Mouse (Mus musculus) lung, postnatal 0 days (tissue): ENCODE data around the gene Hmbs. TPM values are rescaled to one million over a fixed set of nuclear protein-coding genes. Genes with fewer than 3 reads are reported as not detected.
"Not testable (repeated sequence)": the region's sequence is repeated elsewhere in the genome, so short reads cannot be mapped to it uniquely, and the experiment has no call there.

ENCODE experiments used
- ATAC-seq: fragments of 200-750 bp; cut with Nextera tagmentation; 2 replicates; pipeline ENCODE4 v1.8.0; 2017; ENCODE audit warnings: moderate library complexity
- DNase-seq: peaks from one replicate; pipeline ENCODE4 v3.0.0-alpha.2; 2016; ENCODE audit warnings: low spot score
- H3K27ac ChIP-seq: fragments of 300-500 bp; sonication (generic); 2 replicates; pipeline ENCODE4 v1.5.1; 2014; ENCODE audit warnings: antibody characterized with exemption, mild to moderate bottlenecking, low read length, mixed read lengths
- H3K27me3 ChIP-seq: fragments of 300-500 bp; sonication (generic); replicated peaks from 2 replicates; pipeline ENCODE4 v1.6.1; 2014; ENCODE audit warnings: low read length, mixed read lengths; ENCODE audit not compliant: insufficient read depth
- H3K36me3 ChIP-seq: fragments of 300-500 bp; sonication (generic); 2 replicates; pipeline ENCODE4 v1.6.1; 2014; ENCODE audit warnings: low read length, mixed read lengths; ENCODE audit not compliant: insufficient read depth
- H3K4me1 ChIP-seq: fragments of 300-500 bp; sonication (generic); 2 replicates; pipeline ENCODE4 v1.6.1; 2014; ENCODE audit warnings: antibody characterized with exemption, low read depth, low read length, mixed read lengths; ENCODE audit not compliant: insufficient read depth
- H3K4me2 ChIP-seq: fragments of 300-500 bp; sonication (generic); replicated peaks from 2 replicates; pipeline ENCODE4 v1.6.1; 2014; ENCODE audit warnings: low read depth, mild to moderate bottlenecking, low read length, moderate library complexity, mixed read lengths
- H3K4me3 ChIP-seq: fragments of 300-500 bp; sonication (generic); 2 replicates; pipeline ENCODE4 v1.5.1; 2014; ENCODE audit warnings: low read depth, low read length
- H3K9ac ChIP-seq: fragments of 300-500 bp; sonication (generic); replicated peaks from 2 replicates; pipeline ENCODE4 v1.6.1; 2014; ENCODE audit warnings: low read depth, mild to moderate bottlenecking
- H3K9me3 ChIP-seq: fragments of 300-500 bp; sonication (generic); 2 replicates; pipeline ENCODE4 v1.6.1; 2016; ENCODE audit warnings: low read length, mixed read lengths
- CTCF ChIP-seq: IDR thresholded peaks from 2 replicates; pipeline ENCODE4 v1.5.1; 2016; ENCODE audit warnings: antibody characterized with exemption, mild to moderate bottlenecking
- EP300 ChIP-seq: IDR thresholded peaks from 2 replicates; pipeline ENCODE4 v1.6.1; 2016; ENCODE audit warnings: antibody characterized with exemption, mild to moderate bottlenecking, control low read depth
- WGBS: fragments of 180-500 bp; shearing (Covaris S2); extraction: QIAGEN DNeasy Blood & Tissue Kit; methylation state at CpG from one replicate; pipeline ENCODE4 v1.1.7; 2014; 5-methylcytosine and 5-hydroxymethylcytosine counted together
- polyA plus RNA-seq: library from polyadenylated mRNA; unstranded; fragments of >200 nt; fragmentation: Nextera tagmentation; extraction: Ambion mirVana; gene quantifications from 2 replicates; pipeline ENCODE4 v1.2.1, GENCODE M21; 2015

Gene Hmbs
- polyA plus RNA-seq, 1 experiment from 2014 or later: 59.3 TPM

- 85% methylated on average over 5 of the region's 5 CpGs for WGBS
- H3K9ac ChIP-seq: no peak overlapping the region
- H3K4me1 ChIP-seq: peaks cover 8% of the 10 kb centered on the region; the same call in 1 of the 2 replicates
- DNase-seq: no peak
- no peak for ATAC-seq
- no peak overlapping the region for H3K4me2 ChIP-seq
- H3K4me3 ChIP-seq: no peak overlapping the region
- peaks cover 4% of the 10 kb centered on the region; the same call in 1 of the 2 replicates for H3K36me3 ChIP-seq
- TF ChIP-seq EP300: no peak
- no peak for TF ChIP-seq CTCF
- H3K27me3 ChIP-seq: no peaks in the 10 kb centered on the region
- no peak overlapping the region for H3K27ac ChIP-seq
- no peaks in the 10 kb centered on the region for H3K9me3 ChIP-seq
These were observed 2.5 kb downstream of the Hmbs start for GRCm38 (mm10) chr9:44341487-44341886.

- Histone ChIP-seq H3K36me3 (peaks cover 4% of the 10 kb centered on the region; the same call in 1 of the 2 replicates), H3K4me1 (peaks cover 13% of the 10 kb centered on the region), H3K27ac (no peak overlapping the region), H3K4me2 (no peak overlapping the region), H3K27me3 (no peaks in the 10 kb centered on the region), H3K4me3 (no peak overlapping the region), H3K9ac (no peak overlapping the region), H3K9me3 (no peaks in the 10 kb centered on the region)
- 73% methylated on average over 5 of the region's 5 CpGs for WGBS
- TF ChIP-seq EP300 (no peak), CTCF (peak; percentile 32; the same call in 1 of the 2 replicates)
- ATAC-seq: no peak
- no peak for DNase-seq
These were observed 5.5 kb downstream of the Hmbs start for GRCm38 (mm10) chr9:44338574-44338973.

- Histone ChIP-seq H3K36me3 (peaks cover 11% of the 10 kb centered on the region; the same call in 1 of the 2 replicates), H3K4me2 (no peak overlapping the region), H3K4me1 (peaks cover 5% of the 10 kb centered on the region), H3K9ac (no peak overlapping the region), H3K27me3 (no peaks in the 10 kb centered on the region), H3K9me3 (no peaks in the 10 kb centered on the region), H3K27ac (no peak overlapping the region), H3K4me3 (no peak overlapping the region)
- TF ChIP-seq CTCF (no peak), EP300 (no peak)
- DNase-seq (no peak), ATAC-seq (no peak)
- 53% methylated on average over 9 of the region's 9 CpGs for WGBS
These were observed 6.4 kb downstream of the Hmbs start for GRCm38 (mm10) chr9:44337436-44338169.

- WGBS: 42% methylated on average over 3 of the region's 3 CpGs
- DNase-seq (no peak), ATAC-seq (no peak)
- no peak for TF ChIP-seq EP300
- TF ChIP-seq CTCF: no peak
- Histone ChIP-seq H3K27ac (no peak overlapping the region), H3K9ac (no peak overlapping the region), H3K4me1 (peaks cover 5% of the 10 kb centered on the region), H3K36me3 (peaks cover 15% of the 10 kb centered on the region; the same call in 1 of the 2 replicates), H3K27me3 (no peaks in the 10 kb centered on the region), H3K4me3 (no peak overlapping the region), H3K4me2 (peak overlapping the region; percentile 98; the same call in 1 of the 2 replicates), H3K9me3 (no peaks in the 10 kb centered on the region)
These were observed 7.1 kb downstream of the Hmbs start for GRCm38 (mm10) chr9:44336964-44337363.

- not testable (repeated sequence) for H3K4me3 ChIP-seq, H3K9ac ChIP-seq, H3K9me3 ChIP-seq, DNase-seq, H3K27ac ChIP-seq, ATAC-seq, H3K27me3 ChIP-seq, H3K4me1 ChIP-seq
- peaks cover 15% of the 10 kb centered on the region; the same call in 1 of the 2 replicates for H3K36me3 ChIP-seq
- WGBS: 25% methylated on average over 4 of the region's 4 CpGs
- H3K4me2 ChIP-seq: peak overlapping the region; percentile 98; the same call in 1 of the 2 replicates
These were observed 7.5 kb downstream of the Hmbs start for GRCm38 (mm10) chr9:44336513-44336912.

- WGBS: 2% methylated on average over 5 of the region's 5 CpGs
- no peak for DNase-seq
- no peaks in the 10 kb centered on the region for H3K27me3 ChIP-seq
These were observed 8.0 kb downstream of the Hmbs start for GRCm38 (mm10) chr9:44336093-44336406.

More at GRCm38 (mm10) chr9:44336093-44336406, 8.0 kb downstream of the Hmbs start:
- H3K27ac ChIP-seq: 0 out of 2 replicates have a peak overlapping the region, but pooled peaks have one; percentile 83
- peaks cover 5% of the 10 kb centered on the region for H3K4me1 ChIP-seq
- peaks cover 15% of the 10 kb centered on the region; the same call in 1 of the 2 replicates for H3K36me3 ChIP-seq
- H3K4me2 ChIP-seq: peak overlapping the region; percentile 98
- ATAC-seq: no peak
- H3K9me3 ChIP-seq: no peaks in the 10 kb centered on the region
- H3K4me3 ChIP-seq: peak overlapping the region; percentile 65
- H3K9ac ChIP-seq: peak overlapping the region; percentile 81
- no peak for TF ChIP-seq CTCF
- TF ChIP-seq EP300: no peak
